Mouse (Mus musculus) midbrain, embryonic 10.5 days (tissue): Measurements from ENCODE around the gene Chchd5. TPM values are rescaled to one million over a fixed set of nuclear protein-coding genes. Genes with fewer than 3 reads are reported as not detected.

Source experiments
- polyA plus RNA-seq: library from polyadenylated mRNA; unstranded; fragments of >200 nt; fragmentation: Nextera tagmentation; extraction: Ambion mirVana; gene quantifications from 2 replicates; pipeline ENCODE4 v1.2.1, GENCODE M21; 2016

Chchd5 gene
- polyA plus RNA-seq, 1 experiment from 2014 or later, result 31.6 TPM

Other genes starting within 250 kb of the Chchd5 start
- 8.8 and 9.0 TPM in 2 replicates for gene Zc3h8, start 185.6 kb upstream of the Chchd5 start, polyA plus RNA-seq
- gene Zc3h6, start 162.3 kb upstream of the Chchd5 start, polyA plus RNA-seq, result 1.5 and 1.9 TPM in 2 replicates
- 16.1 and 19.6 TPM in 2 replicates for gene Gm10762, start 162.0 kb upstream of the Chchd5 start, polyA plus RNA-seq
- gene Vinac1, start 81.5 kb upstream of the Chchd5 start, polyA plus RNA-seq, result 0.14 and 0.20 TPM in 2 replicates
- gene Ttl, start 63.8 kb upstream of the Chchd5 start, polyA plus RNA-seq, result 12.4 and 13.3 TPM in 2 replicates
- 35.5 and 37.2 TPM in 2 replicates for gene Polr1b, start 28.7 kb upstream of the Chchd5 start, polyA plus RNA-seq
- 53.7 and 55.6 TPM in 2 replicates for gene Slc20a1, start 69.1 kb downstream of the Chchd5 start, polyA plus RNA-seq
- gene Ckap2l, start 167.5 kb downstream of the Chchd5 start, polyA plus RNA-seq, result 64.6 and 69.7 TPM in 2 replicates
- gene Il1a, start 180.3 kb downstream of the Chchd5 start, polyA plus RNA-seq, result 0.10 and 0.11 TPM in 2 replicates
- 0.14 TPM in 1 of 2 replicates, not detected in the other for gene Il1b, start 241.4 kb downstream of the Chchd5 start, polyA plus RNA-seq